18 mouse cellular contexts compared by ENCODE assay signal in the genomic region with DNA sequence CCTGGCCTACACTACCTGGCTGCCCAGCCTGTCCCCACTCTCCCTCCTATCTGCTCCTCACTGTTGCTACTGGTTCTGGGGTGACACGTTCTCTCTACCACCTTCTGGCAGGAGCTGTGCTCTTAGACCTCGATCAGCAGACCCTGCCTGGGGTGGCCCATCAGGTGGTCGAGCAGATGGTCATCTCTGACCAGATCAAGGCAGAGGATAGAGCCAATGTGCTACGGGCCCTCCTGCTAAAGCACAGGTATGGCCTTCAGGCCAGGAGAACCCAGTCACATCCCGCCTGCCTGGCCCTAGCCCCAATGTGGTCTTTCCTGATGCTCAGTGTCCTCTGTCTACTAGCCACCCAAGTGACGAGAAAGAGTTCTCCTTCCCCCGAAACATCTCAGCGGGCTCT. TPM values are rescaled to one million over a fixed set of nuclear protein-coding genes. Genes with fewer than 3 reads are reported as not detected.
DNase-seq lines count a peak whose midpoint lies in the region; ATAC-seq and TF ChIP-seq lines count a peak whose summit lies in the region.
"Had no signal": no experiment of that assay in that cellular context is flagged by ENCODE, and none has a peak within 500 bp of the region (broad histone marks: within the 10 kb centered on the region; RNA-seq: fewer than 3 reads in every experiment).

No protein-coding gene starts in this region.

- TF ChIP-seq CTCF in E14TG2a.4 (conservative IDR thresholded peaks at IDR 0.05; ENCODE audit: low read length) = no peak
- no peak for TF ChIP-seq CTCF in ES-Bruce4 (IDR thresholded peaks at IDR 0.05; ENCODE audit: low read depth, low read length)

- H3K4me3 ChIP-seq in heart, embryonic 13.5 days = no peak overlapping the region
- H3K4me3 ChIP-seq in E14TG2a.4 (replicated peaks; ENCODE audit: low read length) = peak overlapping the region; percentile 70
- H3K4me3 ChIP-seq in ES-Bruce4 (ENCODE audit: low read depth, low read length) = 0 out of 2 replicates have a peak overlapping the region, but pooled peaks have one; percentile 9
- H3K4me3 ChIP-seq: embryonic facial prominence, embryonic 10.5 days; embryonic facial prominence, embryonic 12.5 days; forebrain, embryonic 13.5 days; forebrain, embryonic 15.5 days had no signal

- H3K9ac ChIP-seq in heart, embryonic 13.5 days = peak overlapping the region; percentile 19; the same call in 1 of the 2 replicates
- no peak overlapping the region for H3K9ac ChIP-seq in ES-Bruce4 (ENCODE audit: low read depth, poor library complexity, severe bottlenecking)
- H3K9ac ChIP-seq: embryonic facial prominence, embryonic 12.5 days; forebrain, embryonic 13.5 days; forebrain, embryonic 15.5 days; forebrain, postnatal 0 days had no signal

- H3K4me1 ChIP-seq in heart, embryonic 13.5 days = peaks cover 16% of the 10 kb centered on the region
- H3K4me1 ChIP-seq in E14TG2a.4 (replicated peaks; ENCODE audit: low read depth, low read length) = peaks cover 43% of the 10 kb centered on the region
- H3K4me1 ChIP-seq in ES-Bruce4 (ENCODE audit: control insufficient read depth, insufficient read depth, low read length) = no peaks in the 10 kb centered on the region
- H3K4me1 ChIP-seq: forebrain, embryonic 13.5 days; forebrain, embryonic 15.5 days had no signal

- ATAC-seq in heart, embryonic 13.5 days (ENCODE audit: extremely low read depth, insufficient number of reproducible peaks, low FRiP score, low TSS enrichment) = no peak
- ATAC-seq: forebrain, embryonic 13.5 days; forebrain, embryonic 15.5 days; forebrain, postnatal 0 days had no signal

- TF ChIP-seq POLR2A in ES-Bruce4 (IDR thresholded peaks at IDR 0.05; ENCODE audit: insufficient read depth, low read length) = no peak

- peak overlapping the region; percentile 53; the same call in 1 of the 2 replicates for H3K27ac ChIP-seq in heart, embryonic 13.5 days (replicated peaks)
- H3K27ac ChIP-seq in ES-Bruce4 (ENCODE audit: insufficient read depth, low read length) = no peak overlapping the region
- H3K27ac ChIP-seq: embryonic facial prominence, embryonic 10.5 days; embryonic facial prominence, embryonic 12.5 days; forebrain, embryonic 13.5 days; forebrain, embryonic 15.5 days had no signal

- no peaks in the 10 kb centered on the region for H3K9me3 ChIP-seq in heart, embryonic 13.5 days
- no peaks in the 10 kb centered on the region for H3K9me3 ChIP-seq in E14TG2a.4 (ENCODE audit: low read length)
- no peaks in the 10 kb centered on the region for H3K9me3 ChIP-seq in ES-Bruce4 (replicated peaks; ENCODE audit: control insufficient read depth, insufficient read depth, low read length, poor library complexity, severe bottlenecking)
- H3K9me3 ChIP-seq: embryonic facial prominence, embryonic 10.5 days; embryonic facial prominence, embryonic 12.5 days; forebrain, embryonic 13.5 days; forebrain, embryonic 15.5 days had no signal

- no peak overlapping the region for H3K4me2 ChIP-seq in heart, embryonic 13.5 days
- H3K4me2 ChIP-seq: embryonic facial prominence, embryonic 12.5 days; forebrain, embryonic 13.5 days; forebrain, embryonic 15.5 days had no signal

- no peak for DNase-seq in heart, postnatal 36 days
- DNase-seq in layer of hippocampus, postnatal 10 days (ENCODE audit: low spot score in 2 of 2) = no peak
- DNase-seq: adrenal gland, adult 8-10 months; adrenal gland, postnatal 14 days; adrenal gland, postnatal 36 days; cerebellum, adult 11-12 months; cerebellum, adult 2 months; cerebellum, adult 9-10 months; cerebellum, postnatal 10 days; cerebellum, postnatal 25 days; forebrain, postnatal 0 days had no signal

- H3K36me3 ChIP-seq in heart, embryonic 13.5 days = peaks cover 96% of the 10 kb centered on the region
- H3K36me3 ChIP-seq in E14TG2a.4 (ENCODE audit: insufficient read depth, low read length) = peaks cover 43% of the 10 kb centered on the region
- peaks cover 9% of the 10 kb centered on the region for H3K36me3 ChIP-seq in ES-Bruce4 (ENCODE audit: control insufficient read depth, insufficient read depth, low read length, poor library complexity, severe bottlenecking)

- WGBS in heart, embryonic 13.5 days = 84% methylated on average over 8 of the region's 8 CpGs

- intact Hi-C loops in heart, postnatal 36 days (cut with DNase I) = no loop called here

- TF ChIP-seq EP300 in ES-Bruce4 (IDR thresholded peaks at IDR 0.05; ENCODE audit: insufficient read depth, low read depth, low read length) = no peak

- no peaks in the 10 kb centered on the region for H3K27me3 ChIP-seq in heart, embryonic 13.5 days (replicated peaks)
- H3K27me3 ChIP-seq in E14TG2a.4 (ENCODE audit: insufficient read depth, low read length) (peaks cover 3% of the 10 kb centered on the region; the same call in 1 of the 2 replicates), ES-Bruce4 (ENCODE audit: control insufficient read depth, insufficient read depth, low read length, poor library complexity, severe bottlenecking) (no peaks in the 10 kb centered on the region)
- H3K27me3 ChIP-seq: embryonic facial prominence, embryonic 12.5 days; forebrain, embryonic 13.5 days; forebrain, embryonic 15.5 days had no signal

RNA-seq across cellular contexts. Expression of a gene that starts 10.4 kb away (rescaled TPM):
- 26.9 and 29.3 TPM in 2 replicates for polyA plus RNA-seq in heart, embryonic 13.5 days (2015; fragmentation: Nextera tagmentation; extraction: Ambion mirVana)
- 10 to 100 TPM; 29.2 to 35.1 TPM for total RNA-seq in heart, postnatal 36 days (2021)
- polyA plus RNA-seq in ES-Bruce4 (2011; ENCODE audit: insufficient read depth, insufficient read length, low read depth, missing spikeins) = 11.3 and 12.6 TPM in 2 replicates
- total RNA-seq in layer of hippocampus, postnatal 10 days (2021) = 10 to 100 TPM; 22.0 to 33.7 TPM

RNA-seq across cellular contexts. Expression of a gene that starts 10.7 kb away (rescaled TPM):
- polyA plus RNA-seq in heart, embryonic 13.5 days (2015; fragmentation: Nextera tagmentation; extraction: Ambion mirVana) = 25.8 and 28.7 TPM in 2 replicates
- total RNA-seq in heart, postnatal 36 days (2021) = 10 to 100 TPM; 22.5 to 23.0 TPM
- 30.9 and 34.0 TPM in 2 replicates for polyA plus RNA-seq in ES-Bruce4 (2011; ENCODE audit: insufficient read depth, insufficient read length, low read depth, missing spikeins)
- total RNA-seq in layer of hippocampus, postnatal 10 days (2021) = 100 to 1,000 TPM; 127 to 133 TPM

RNA-seq across cellular contexts. Expression of a gene that starts 11.1 kb away (rescaled TPM):
- 163 and 164 TPM in 2 replicates for polyA plus RNA-seq in heart, embryonic 13.5 days (2015; fragmentation: Nextera tagmentation; extraction: Ambion mirVana)
- 100 to 1,000 TPM; 288 to 310 TPM for total RNA-seq in heart, postnatal 36 days (2021)
- polyA plus RNA-seq in ES-Bruce4 (2011; ENCODE audit: insufficient read depth, insufficient read length, low read depth, missing spikeins) = 51.6 and 59.8 TPM in 2 replicates
- total RNA-seq in layer of hippocampus, postnatal 10 days (2021) = 100 to 1,000 TPM in 1 of 2 experiments, 10 to 100 TPM in 1; 87.4 to 111 TPM

RNA-seq across cellular contexts. Expression of a gene that starts 13.7 kb away (rescaled TPM):
- 16.2 and 19.9 TPM in 2 replicates for polyA plus RNA-seq in heart, embryonic 13.5 days (2015; fragmentation: Nextera tagmentation; extraction: Ambion mirVana)
- total RNA-seq in heart, postnatal 36 days (2021) = 10 to 100 TPM; 11.7 to 12.1 TPM
- 4.8 and 7.7 TPM in 2 replicates for polyA plus RNA-seq in ES-Bruce4 (2011; ENCODE audit: insufficient read depth, insufficient read length, low read depth, missing spikeins)
- total RNA-seq in layer of hippocampus, postnatal 10 days (2021) = 10 to 100 TPM; 24.1 to 26.4 TPM

RNA-seq across cellular contexts. Expression of a gene that starts 18.0 kb away (rescaled TPM):
- polyA plus RNA-seq in heart, embryonic 13.5 days (2015; fragmentation: Nextera tagmentation; extraction: Ambion mirVana) = 14.4 and 16.5 TPM in 2 replicates
- 10 to 100 TPM; 83.6 to 91.1 TPM for total RNA-seq in heart, postnatal 36 days (2021)
- polyA plus RNA-seq in ES-Bruce4 (2011; ENCODE audit: insufficient read depth, insufficient read length, low read depth, missing spikeins) = 76.8 and 79.9 TPM in 2 replicates
- total RNA-seq in layer of hippocampus, postnatal 10 days (2021) = 100 to 1,000 TPM; 511 to 516 TPM

Comparison
In these comparisons a context has a peak if more than half of its experiments do, and no peak if none do; other contexts are left out.
1. RNA of a gene that starts 10.7 kb away (total RNA-seq): 127 to 133 TPM in layer of hippocampus, postnatal 10 days; 22.5 to 23.0 TPM in heart, postnatal 36 days; every median in the first group is over 4 times any median in the second.